ENCODE assay signal across 20 mouse cellular contexts in the genomic region with DNA sequence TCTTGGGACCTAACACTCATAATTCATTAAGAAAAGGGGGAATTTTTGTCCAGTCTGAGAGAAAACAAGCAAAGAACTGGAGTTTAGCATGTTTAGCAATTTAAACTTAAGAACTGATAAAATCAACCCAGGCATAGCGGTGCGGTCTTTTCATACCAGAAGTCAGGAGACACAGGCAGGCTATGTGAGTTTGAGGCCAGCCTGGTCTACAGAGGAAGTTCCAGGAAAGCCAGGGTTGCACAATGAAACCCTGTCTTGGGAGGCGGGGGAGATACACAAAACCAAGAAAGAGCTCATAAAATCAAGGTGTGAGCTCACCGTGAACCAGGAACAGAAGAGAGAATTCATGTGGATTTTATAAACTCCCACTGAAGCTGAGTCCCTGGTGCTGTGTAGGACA. TPM values are rescaled to one million over a fixed set of nuclear protein-coding genes. Genes with fewer than 3 reads are reported as not detected.
DNase-seq lines count a peak whose midpoint lies in the region; TF ChIP-seq lines count a peak whose summit lies in the region.
"Had no signal": no experiment of that assay in that cellular context is flagged by ENCODE, and none has a peak within 500 bp of the region (broad histone marks: within the 10 kb centered on the region; RNA-seq: fewer than 3 reads in every experiment).

No protein-coding gene starts in this region.

- peaks cover 5 to 15% of the 10 kb centered on the region in 2 experiments for H3K4me1 ChIP-seq in MEL (ENCODE audit: control insufficient read depth in 1 of 2, insufficient read depth in 2 of 2, low read length in 2 of 2)

- no peak overlapping the region for H3K9ac ChIP-seq in MEL (ENCODE audit: control insufficient read depth, low read depth, low read length, poor library complexity, severe bottlenecking)
- H3K9ac ChIP-seq: embryonic facial prominence, embryonic 12.5 days; forebrain, embryonic 12.5 days; forebrain, postnatal 0 days had no signal

- TF ChIP-seq RAD21 in MEL (IDR thresholded peaks at IDR 0.05; ENCODE audit: low read depth, low read length), result no peak

- no peak for TF ChIP-seq CTCF in MEL (IDR thresholded peaks at IDR 0.05 in 2 of 3, conservative IDR thresholded peaks at IDR 0.05 in 1 of 3; ENCODE audit: control insufficient read depth in 1 of 3, insufficient read depth in 1 of 3, low read depth in 2 of 3, low read length in 3 of 3, poor library complexity in 1 of 3, severe bottlenecking in 1 of 3)

- H3K27ac ChIP-seq in MEL (ENCODE audit: control insufficient read depth, low read depth, low read length), result no peak overlapping the region
- H3K27ac ChIP-seq: embryonic facial prominence, embryonic 10.5 days; embryonic facial prominence, embryonic 12.5 days; forebrain, embryonic 12.5 days had no signal

- no peaks in the 10 kb centered on the region for H3K27me3 ChIP-seq in MEL (ENCODE audit: control insufficient read depth in 1 of 2, insufficient read depth in 2 of 2, low read length in 2 of 2)
- H3K27me3 ChIP-seq: CH12.LX; embryonic facial prominence, embryonic 12.5 days; forebrain, embryonic 12.5 days had no signal

- H3K4me3 ChIP-seq in MEL (ENCODE audit: control insufficient read depth in 1 of 2, insufficient read depth in 1 of 2, low read depth in 2 of 2, low read length in 2 of 2), result no peak overlapping the region
- H3K4me3 ChIP-seq: embryonic facial prominence, embryonic 10.5 days; embryonic facial prominence, embryonic 12.5 days; forebrain, embryonic 12.5 days had no signal

- TF ChIP-seq POLR2A in MEL (IDR thresholded peaks at IDR 0.05; ENCODE audit: control insufficient read depth in 1 of 2, insufficient read depth in 1 of 2, low read depth in 1 of 2, low read length in 2 of 2, poor library complexity in 1 of 2), result no peak

- H3K79me2 ChIP-seq in MEL (ENCODE audit: control insufficient read depth, insufficient read depth, low read length, poor library complexity), result peaks cover 18% of the 10 kb centered on the region

- TF ChIP-seq EP300 in MEL (IDR thresholded peaks at IDR 0.05; ENCODE audit: low read depth in 1 of 2, low read length in 2 of 2), result no peak

- H3K36me3 ChIP-seq in MEL (ENCODE audit: control insufficient read depth in 1 of 2, insufficient read depth in 2 of 2, low read length in 2 of 2), result peaks cover 0 to 19% of the 10 kb centered on the region in 2 experiments; a peak in 2 of 4 replicates
- H3K36me3 ChIP-seq: embryonic facial prominence, embryonic 10.5 days; embryonic facial prominence, embryonic 12.5 days; forebrain, embryonic 12.5 days had no signal

- no peaks in the 10 kb centered on the region for H3K9me3 ChIP-seq in MEL (replicated peaks; ENCODE audit: insufficient read depth, low read length)
- H3K9me3 ChIP-seq: embryonic facial prominence, embryonic 10.5 days; embryonic facial prominence, embryonic 12.5 days; forebrain, embryonic 12.5 days; G1E had no signal

- DNase-seq in lung, postnatal 36 days, result peak; percentile 27
- DNase-seq in lung, postnatal 10 days, result no peak
- DNase-seq in MEL (ENCODE audit: low read depth, low spot score), result no peak
- no peak for DNase-seq in retina, embryonic 14.5 days (ENCODE audit: low spot score)
- DNase-seq in cerebellum, postnatal 14 days, result no peak
- DNase-seq: adrenal gland, adult 2 months; adrenal gland, postnatal 10 days; adrenal gland, postnatal 25 days; B cell, adult 2 months; cerebellum, adult 11 months; cerebellum, adult 18-20 months; cerebellum, adult 8-10 months; cerebellum, adult 9-11 months; cerebellum, postnatal 25 days; forebrain, postnatal 0 days had no signal

TF ChIP-seq in MEL, 35 proteins besides CTCF, POLR2A, EP300 and RAD21:
- TF ChIP-seq MYC (IDR thresholded peaks at IDR 0.05; ENCODE audit: low read depth, low read length) (no peak), GABPA (IDR thresholded peaks at IDR 0.05; ENCODE audit: low read depth, low read length) (no peak), MEF2A (IDR thresholded peaks at IDR 0.05; ENCODE audit: extremely low read depth, insufficient replicate concordance, low read depth, low read length, poor library complexity, severe bottlenecking) (no peak), ZKSCAN1 (IDR thresholded peaks at IDR 0.05; ENCODE audit: low read depth, low read length) (0 out of 2 replicates have a peak, but pooled peaks have one; percentile 51), SMC3 (IDR thresholded peaks at IDR 0.05; ENCODE audit: low read depth, low read length) (no peak)
TF ChIP-seq in MEL: peak in this region for 1.

RNA-seq across cellular contexts. Expression of gene Nsf, which starts 3.0 kb away (rescaled TPM):
- total RNA-seq in MEL (2012; rRNA removed), result 37.9 and 43.4 TPM in 2 replicates
- polyA plus RNA-seq in MEL (2012; ENCODE audit: insufficient read depth in 1 of 2, insufficient read length in 2 of 2, low read depth in 1 of 2, low replicate concordance in 2 of 2, missing spikeins in 1 of 2), result 10 to 100 TPM in 1 of 2 experiments, not detected in 1; 40.2 TPM

RNA-seq across cellular contexts. Expression of gene Arf2, which starts 9.7 kb away (rescaled TPM):
- total RNA-seq in MEL (2012; rRNA removed), result 32.1 and 36.1 TPM in 2 replicates
- polyA plus RNA-seq in MEL (2012; ENCODE audit: insufficient read depth in 1 of 2, insufficient read length in 2 of 2, low read depth in 1 of 2, low replicate concordance in 2 of 2, missing spikeins in 1 of 2), result 10 to 100 TPM in 1 of 2 experiments, not detected in 1; 23.6 TPM
